In the genomic region with DNA sequence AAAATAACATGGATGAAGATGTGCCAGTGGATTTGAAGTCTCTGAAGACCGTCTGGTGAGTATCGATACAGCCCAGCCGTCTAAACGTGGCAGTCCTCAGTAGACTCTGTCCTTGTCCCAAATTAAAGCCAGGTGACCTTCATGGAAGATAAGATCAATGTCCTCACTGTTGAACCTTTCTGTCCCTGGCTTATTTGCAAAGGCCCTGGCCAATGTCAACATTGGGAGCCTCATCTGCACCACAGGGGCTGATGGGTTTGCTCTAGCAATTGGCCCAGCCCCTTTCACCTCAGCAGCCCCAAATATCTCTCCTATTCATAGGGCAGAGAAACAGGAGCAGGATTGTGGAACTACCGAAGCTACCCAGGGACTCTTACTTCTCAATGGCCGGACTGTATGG, we compare ENCODE assay signal across 23 mouse cellular contexts. TPM values are rescaled to one million over a fixed set of nuclear protein-coding genes. Genes with fewer than 3 reads are reported as not detected.
A peak's percentile ranks its signal among the peaks of the same experiment; 100 is the strongest.
DNase-seq lines count a peak whose midpoint lies in the region; ATAC-seq and TF ChIP-seq lines count a peak whose summit lies in the region.
"Had no signal": no experiment of that assay in that cellular context is flagged by ENCODE, and none has a peak within 500 bp of the region (broad histone marks: within the 10 kb centered on the region; RNA-seq: fewer than 3 reads in every experiment).

A gene (plus strand): TSS at position 301 of the 400 bp plus-strand sequence.

- no peak within 1 kb of the TSS for H3K27ac ChIP-seq in intestine, postnatal 0 days (ENCODE audit: low read depth, low read length)
- no peak within 1 kb of the TSS for H3K27ac ChIP-seq in intestine, embryonic 15.5 days
- H3K27ac ChIP-seq in limb, embryonic 10.5 days: no peak within 1 kb of the TSS
- peak within 1 kb of the TSS; percentile 92 for H3K27ac ChIP-seq in liver, postnatal 0 days (ENCODE audit: low read depth)
- no peak within 1 kb of the TSS for H3K27ac ChIP-seq in hindbrain, embryonic 13.5 days
- H3K27ac ChIP-seq: embryonic facial prominence, embryonic 12.5 days; forebrain, embryonic 12.5 days had no signal

- 0 out of 2 replicates have a peak within 1 kb of the TSS, but pooled peaks have one; percentile 65 for H3K4me2 ChIP-seq in intestine, postnatal 0 days (replicated peaks; ENCODE audit: low read depth)
- no peak within 1 kb of the TSS for H3K4me2 ChIP-seq in intestine, embryonic 15.5 days (replicated peaks)
- H3K4me2 ChIP-seq in liver, postnatal 0 days (ENCODE audit: low read depth, low read length): peak within 1 kb of the TSS; percentile 68
- H3K4me2 ChIP-seq in hindbrain, embryonic 13.5 days: no peak within 1 kb of the TSS

- TF ChIP-seq CTCF in intestine, postnatal 0 days (IDR thresholded peaks at IDR 0.05; ENCODE audit: low read depth): no peak
- TF ChIP-seq CTCF in liver, postnatal 0 days (IDR thresholded peaks at IDR 0.05; ENCODE audit: low read depth): no peak

- H3K4me3 ChIP-seq in intestine, postnatal 0 days (ENCODE audit: low read depth, low read length): peak within 1 kb of the TSS; percentile 77; the same call in 1 of the 2 replicates
- no peak within 1 kb of the TSS for H3K4me3 ChIP-seq in intestine, embryonic 15.5 days (replicated peaks)
- H3K4me3 ChIP-seq in limb, embryonic 10.5 days: peak within 1 kb of the TSS; percentile 83; the same call in 1 of the 2 replicates
- peak within 1 kb of the TSS; percentile 83 for H3K4me3 ChIP-seq in liver, postnatal 0 days (ENCODE audit: low read depth, low read length)
- no peak within 1 kb of the TSS for H3K4me3 ChIP-seq in hindbrain, embryonic 13.5 days

- H3K36me3 ChIP-seq in intestine, postnatal 0 days (ENCODE audit: control insufficient read depth, insufficient read depth): no peaks in the 10 kb centered on the region
- H3K36me3 ChIP-seq in intestine, embryonic 15.5 days: no peaks in the 10 kb centered on the region
- H3K36me3 ChIP-seq in limb, embryonic 10.5 days: no peaks in the 10 kb centered on the region
- no peaks in the 10 kb centered on the region for H3K36me3 ChIP-seq in liver, postnatal 0 days (replicated peaks; ENCODE audit: insufficient read depth, low read length)
- no peaks in the 10 kb centered on the region for H3K36me3 ChIP-seq in hindbrain, embryonic 13.5 days
- H3K36me3 ChIP-seq: embryonic facial prominence, embryonic 12.5 days; forebrain, embryonic 12.5 days; hindbrain, embryonic 15.5 days; neural tube, embryonic 15.5 days; stomach, embryonic 15.5 days had no signal

- no peaks in the 10 kb centered on the region for H3K4me1 ChIP-seq in intestine, postnatal 0 days (replicated peaks; ENCODE audit: control insufficient read depth, insufficient read depth, low read length)
- H3K4me1 ChIP-seq in intestine, embryonic 15.5 days (replicated peaks): peaks cover 3% of the 10 kb centered on the region; the same call in 1 of the 2 replicates
- H3K4me1 ChIP-seq in limb, embryonic 10.5 days: 0 out of 2 replicates have a peak, but pooled peaks cover 5% of the 10 kb centered on the region
- H3K4me1 ChIP-seq in liver, postnatal 0 days (ENCODE audit: insufficient read depth): peaks cover 16% of the 10 kb centered on the region
- H3K4me1 ChIP-seq in hindbrain, embryonic 13.5 days (replicated peaks): peaks cover 5% of the 10 kb centered on the region; the same call in 1 of the 2 replicates
- H3K4me1 ChIP-seq: stomach, embryonic 15.5 days had no signal

- H3K27me3 ChIP-seq in intestine, postnatal 0 days (replicated peaks; ENCODE audit: control insufficient read depth, insufficient read depth, low read length): no peaks in the 10 kb centered on the region
- no peaks in the 10 kb centered on the region for H3K27me3 ChIP-seq in intestine, embryonic 15.5 days (replicated peaks)
- H3K27me3 ChIP-seq in limb, embryonic 10.5 days (ENCODE audit: low read depth, poor library complexity, severe bottlenecking): no peaks in the 10 kb centered on the region
- H3K27me3 ChIP-seq in liver, postnatal 0 days (ENCODE audit: insufficient read depth, low read length): no peaks in the 10 kb centered on the region
- H3K27me3 ChIP-seq in hindbrain, embryonic 13.5 days: no peaks in the 10 kb centered on the region
- H3K27me3 ChIP-seq: embryonic facial prominence, embryonic 12.5 days; hindbrain, embryonic 15.5 days; neural tube, embryonic 15.5 days; stomach, embryonic 15.5 days had no signal

- no peaks in the 10 kb centered on the region for H3K9me3 ChIP-seq in intestine, postnatal 0 days (ENCODE audit: control insufficient read depth)
- H3K9me3 ChIP-seq in intestine, embryonic 15.5 days: no peaks in the 10 kb centered on the region
- no peaks in the 10 kb centered on the region for H3K9me3 ChIP-seq in limb, embryonic 10.5 days (replicated peaks)
- no peaks in the 10 kb centered on the region for H3K9me3 ChIP-seq in liver, postnatal 0 days (ENCODE audit: low read length)
- H3K9me3 ChIP-seq in hindbrain, embryonic 13.5 days: no peaks in the 10 kb centered on the region
- H3K9me3 ChIP-seq: embryonic facial prominence, embryonic 12.5 days; forebrain, embryonic 12.5 days; hindbrain, embryonic 15.5 days; neural tube, embryonic 15.5 days; stomach, embryonic 15.5 days had no signal

- no peak for DNase-seq in adrenal gland, postnatal 10 days
- no peak for DNase-seq in limb, embryonic 10.5 days (ENCODE audit: low spot score)
- DNase-seq in liver, postnatal 0 days: peak; percentile 60
- DNase-seq in right cerebral cortex, postnatal 36 days (ENCODE audit: low spot score in 2 of 2): no peak
- DNase-seq: cerebellum, postnatal 14 days; heart, adult 11 months; kidney, adult 8-10 months; lung, postnatal 10 days; retina, postnatal 1 day; spleen, adult 18-20 months; thymus, postnatal 14 days had no signal

- 67% methylated on average over 6 of the region's 6 CpGs for whole genome bisulfite sequencing in intestine, postnatal 0 days
- 67% methylated on average over 6 of the region's 6 CpGs for WGBS in intestine, embryonic 15.5 days
- WGBS in limb, embryonic 10.5 days: 76% methylated on average over 6 of the region's 6 CpGs
- 73% methylated on average over 6 of the region's 6 CpGs for WGBS in liver, postnatal 0 days (ENCODE audit: insufficient replicate concordance)
- WGBS in hindbrain, embryonic 13.5 days: 85% methylated on average over 6 of the region's 6 CpGs

- ATAC-seq in intestine, postnatal 0 days: no peak
- ATAC-seq in intestine, embryonic 15.5 days: no peak
- peak; percentile 62 for ATAC-seq in liver, postnatal 0 days
- ATAC-seq in hindbrain, embryonic 13.5 days (ENCODE audit: low FRiP score): no peak

- peak; percentile 71; the same call in 1 of the 2 replicates for TF ChIP-seq EP300 in liver, postnatal 0 days (IDR thresholded peaks at IDR 0.05; ENCODE audit: low read depth)

- H3K9ac ChIP-seq in intestine, postnatal 0 days (ENCODE audit: low read depth, low read length): no peak within 1 kb of the TSS
- H3K9ac ChIP-seq in intestine, embryonic 15.5 days: no peak within 1 kb of the TSS
- H3K9ac ChIP-seq in liver, postnatal 0 days (replicated peaks): peak within 1 kb of the TSS; percentile 63
- H3K9ac ChIP-seq in hindbrain, embryonic 13.5 days: no peak within 1 kb of the TSS
- H3K9ac ChIP-seq: embryonic facial prominence, embryonic 12.5 days had no signal

RNA-seq across cellular contexts. Expression of the gene that starts here (rescaled TPM):
- 0.12 TPM in 2 replicates for polyA plus RNA-seq in intestine, postnatal 0 days (2015; fragmentation: Nextera tagmentation; extraction: Ambion mirVana)
- polyA plus RNA-seq in intestine, embryonic 15.5 days (2015; fragmentation: Nextera tagmentation; extraction: Ambion mirVana): 1.6 and 2.9 TPM in 2 replicates
- 100 to 1,000 TPM in 1 of 2 experiments, 10 to 100 TPM in 1; 78.0 to 183 TPM for total RNA-seq in adrenal gland, postnatal 10 days (2021)
- not detected in 2 replicates for polyA plus RNA-seq in limb, embryonic 10.5 days (2016; fragmentation: Nextera tagmentation; extraction: Ambion mirVana)
- 1,289 and 1,338 TPM in 2 replicates for polyA plus RNA-seq in liver, postnatal 0 days (2015; fragmentation: Nextera tagmentation; extraction: Ambion mirVana)
- polyA plus RNA-seq in hindbrain, embryonic 13.5 days (2015; fragmentation: Nextera tagmentation; extraction: Ambion mirVana): not detected in 2 replicates
- total RNA-seq: layer of hippocampus, adult 18-20 months had no signal
- polyA plus RNA-seq: embryonic facial prominence, embryonic 12.5 days; forebrain, embryonic 12.5 days; heart, postnatal 0 days; limb, embryonic 11.5 days; midbrain, embryonic 11.5 days; neural tube, embryonic 15.5 days had no signal

Comparison
In these comparisons a context has a peak if more than half of its experiments do, and no peak if none do; other contexts are left out.
1. RNA of the gene that starts here (polyA plus RNA-seq): 1,289 to 1,338 TPM in liver, postnatal 0 days; 1.6 to 2.9 TPM in intestine, embryonic 15.5 days, 0.12 TPM in intestine, postnatal 0 days, not detected in limb, embryonic 10.5 days and not detected in hindbrain, embryonic 13.5 days; every median in the first group is over 100 times any median in the second.
2. H3K4me2 ChIP-seq: peak in intestine, postnatal 0 days (single experiment) and liver, postnatal 0 days (single experiment); none in intestine, embryonic 15.5 days (single experiment) and hindbrain, embryonic 13.5 days (single experiment).
3. H3K4me3 ChIP-seq: peak in intestine, postnatal 0 days (single experiment), limb, embryonic 10.5 days (single experiment) and liver, postnatal 0 days (single experiment); none in intestine, embryonic 15.5 days (single experiment) and hindbrain, embryonic 13.5 days (single experiment).